Mouse (Mus musculus) brain, embryonic 14.5 days (tissue): ENCODE measurements around the gene Suds3. TPM values are rescaled to one million over a fixed set of nuclear protein-coding genes. Genes with fewer than 3 reads are reported as not detected.

ENCODE experiments used
- DNase-seq: peaks from one replicate; pipeline ENCODE4 v3.0.0-alpha.2; 2011; ENCODE audit warnings: low read depth
- CTCF ChIP-seq: fragments of 200-500 bp; IDR thresholded peaks from 2 replicates; pipeline ENCODE4 v1.5.1; 2012; ENCODE audit warnings: inconsistent platforms, mild to moderate bottlenecking, moderate library complexity, borderline replicate concordance; ENCODE audit not compliant: insufficient read depth, insufficient read length; ENCODE audit errors: extremely low read depth
- POLR2A ChIP-seq: fragments of 200-500 bp; IDR thresholded peaks from 2 replicates; pipeline ENCODE4 v1.6.1; 2012; ENCODE audit warnings: mild to moderate bottlenecking, inconsistent platforms, borderline replicate concordance; ENCODE audit not compliant: poor library complexity, insufficient read depth, insufficient read length, severe bottlenecking; ENCODE audit errors: extremely low read depth
- polyA plus RNA-seq: library from polyadenylated mRNA; depleted of rRNA; stranded (reverse); fragments of >200 nt; gene quantifications from 2 replicates; pipeline ENCODE4 v1.2.3, GENCODE M21; 2012

Suds3 gene
- polyA plus RNA-seq, 1 experiment: 105 TPM

GRCm38 (mm10) chr5:117118220-117118619 is 2.3 kb upstream of the Suds3 start:
- no peak for DNase-seq
- TF ChIP-seq POLR2A: no peak
- no peak for TF ChIP-seq CTCF

GRCm38 (mm10) chr5:117117716-117118115 is 1.8 kb upstream of the Suds3 start:
- TF ChIP-seq CTCF (no peak), POLR2A (no peak)

GRCm38 (mm10) chr5:117117241-117117640 is 1.3 kb upstream of the Suds3 start:
- TF ChIP-seq CTCF (no peak), POLR2A (no peak)
- no peak for DNase-seq

More at GRCm38 (mm10) chr5:117117716-117118115, 1.8 kb upstream of the Suds3 start:
- DNase-seq: no peak

GRCm38 (mm10) chr5:117116660-117117059 is 747 bp upstream of the Suds3 start:
- DNase-seq: no peak
- TF ChIP-seq CTCF (no peak), POLR2A (no peak)

- no peak for TF ChIP-seq POLR2A
- no peak for TF ChIP-seq CTCF
- peak; percentile 30 for DNase-seq
Observed at GRCm38 (mm10) chr5:117115193-117115767, 633 bp downstream of the Suds3 start.

- TF ChIP-seq POLR2A (no peak), CTCF (peak; percentile 54; the same call in 1 of the 2 replicates)
- peak; percentile 53 for DNase-seq
Observed at GRCm38 (mm10) chr5:117114581-117115192, 1.2 kb downstream of the Suds3 start.

- TF ChIP-seq POLR2A: no peak
- peak; percentile 34; the same call in 1 of the 2 replicates for TF ChIP-seq CTCF
- peak; percentile 57 for DNase-seq
Observed at GRCm38 (mm10) chr5:117113330-117113729, 2.6 kb downstream of the Suds3 start.

- no peak for DNase-seq
- TF ChIP-seq CTCF (no peak), POLR2A (no peak)
Observed at GRCm38 (mm10) chr5:117111774-117112112, 4.2 kb downstream of the Suds3 start.

- no peak for TF ChIP-seq POLR2A
- TF ChIP-seq CTCF: peak; percentile 13; the same call in 1 of the 2 replicates
- DNase-seq: no peak
Observed at GRCm38 (mm10) chr5:117111064-117111773, 4.7 kb downstream of the Suds3 start.

GRCm38 (mm10) chr5:117109522-117109921 is 6.4 kb downstream of the Suds3 start:
- no peak for TF ChIP-seq POLR2A
- peak; percentile 45; the same call in 1 of the 2 replicates for TF ChIP-seq CTCF
- DNase-seq: no peak

GRCm38 (mm10) chr5:117108731-117109130 is 7.2 kb downstream of the Suds3 start:
- TF ChIP-seq CTCF (no peak), POLR2A (no peak)
- DNase-seq: no peak

- TF ChIP-seq CTCF (no peak), POLR2A (no peak)
- no peak for DNase-seq
Observed at GRCm38 (mm10) chr5:117108292-117108691, 7.6 kb downstream of the Suds3 start.

- TF ChIP-seq CTCF: no peak
- no peak for TF ChIP-seq POLR2A
- no peak for DNase-seq
Observed at GRCm38 (mm10) chr5:117105761-117106160, 10.2 kb downstream of the Suds3 start.
